Mouse (Mus musculus): ENCODE results near the gene Gm49405. TPM values are rescaled to one million over a fixed set of nuclear protein-coding genes. Genes with fewer than 3 reads are reported as not detected.
"Not testable (repeated sequence)": the region's sequence is repeated elsewhere in the genome, so short reads cannot be mapped to it uniquely, and the experiment has no call there.

Gm49405 gene
- polyA plus RNA-seq (2015; fragmentation: Nextera tagmentation; extraction: Ambion mirVana), result 1.1 TPM in 2 replicates

- peak within 1 kb of the TSS; percentile 90 for H3K27ac ChIP-seq (ENCODE audit: low read length)
- TF ChIP-seq CTCF (IDR thresholded peaks at IDR 0.05), result peak; percentile 89
- no peak for TF ChIP-seq EP300 (IDR thresholded peaks at IDR 0.05)
- H3K9ac ChIP-seq (replicated peaks; ENCODE audit: low read depth), result peak within 1 kb of the TSS; percentile 64
- no peaks in the 10 kb centered on the region for H3K27me3 ChIP-seq (replicated peaks; ENCODE audit: insufficient read depth, low read length)
- DNase-seq (ENCODE audit: low spot score) (peak; percentile 99), ATAC-seq (peak; percentile 93)
- no peaks in the 10 kb centered on the region for H3K9me3 ChIP-seq (ENCODE audit: low read length)
- no peaks in the 10 kb centered on the region for H3K36me3 ChIP-seq (ENCODE audit: insufficient read depth, low read length)
- WGBS, result under 1% methylated on average over 63 of the region's 64 CpGs
- peak within 1 kb of the TSS; percentile 57 for H3K4me3 ChIP-seq (ENCODE audit: low read depth, low read length)
- peaks cover 13% of the 10 kb centered on the region; the same call in 1 of the 2 replicates for H3K4me1 ChIP-seq (ENCODE audit: insufficient read depth, low read depth, low read length)
- peak within 1 kb of the TSS; percentile 95 for H3K4me2 ChIP-seq (replicated peaks; ENCODE audit: low read depth, low read length)
Observed at GRCm38 (mm10) chr19:4000119-4000900, at the start of gene Gm49405, which contains the start of gene Nudt8. TSS of gene Gm49405 (plus strand) at chr19:4000626. TSS of gene Nudt8 (plus strand) at chr19:4000580.

- no peak overlapping the region for H3K4me2 ChIP-seq (replicated peaks; ENCODE audit: low read depth, low read length)
- no peak overlapping the region for H3K9ac ChIP-seq (replicated peaks; ENCODE audit: low read depth)
- H3K27ac ChIP-seq (ENCODE audit: low read length), result no peak overlapping the region
- no peaks in the 10 kb centered on the region for H3K36me3 ChIP-seq (ENCODE audit: insufficient read depth, low read length)
- no peak for TF ChIP-seq EP300 (IDR thresholded peaks at IDR 0.05)
- TF ChIP-seq CTCF (IDR thresholded peaks at IDR 0.05), result no peak
- H3K4me1 ChIP-seq (ENCODE audit: insufficient read depth, low read depth, low read length), result no peaks in the 10 kb centered on the region
- ATAC-seq (no peak), DNase-seq (ENCODE audit: low spot score) (no peak)
- no peak overlapping the region for H3K4me3 ChIP-seq (ENCODE audit: low read depth, low read length)
- no peaks in the 10 kb centered on the region for H3K27me3 ChIP-seq (replicated peaks; ENCODE audit: insufficient read depth, low read length)
- no peaks in the 10 kb centered on the region for H3K9me3 ChIP-seq (ENCODE audit: low read length)
Observed at GRCm38 (mm10) chr19:3951461-3951860, 49.0 kb upstream of the Gm49405 start.

- 23% methylated on average over 1 of the region's 1 CpGs for WGBS
- peak; percentile 23 for DNase-seq (ENCODE audit: low spot score)
- Histone ChIP-seq H3K9me3 (ENCODE audit: low read length) (no peaks in the 10 kb centered on the region), H3K9ac (replicated peaks; ENCODE audit: low read depth) (no peak overlapping the region), H3K4me2 (replicated peaks; ENCODE audit: low read depth, low read length) (no peak overlapping the region), H3K4me3 (ENCODE audit: low read depth, low read length) (no peak overlapping the region), H3K36me3 (ENCODE audit: insufficient read depth, low read length) (no peaks in the 10 kb centered on the region), H3K27me3 (replicated peaks; ENCODE audit: insufficient read depth, low read length) (no peaks in the 10 kb centered on the region), H3K4me1 (ENCODE audit: insufficient read depth, low read depth, low read length) (no peaks in the 10 kb centered on the region), H3K27ac (ENCODE audit: low read length) (no peak overlapping the region)
- TF ChIP-seq EP300 (IDR thresholded peaks at IDR 0.05), result peak; percentile 53
- no peak for TF ChIP-seq CTCF (IDR thresholded peaks at IDR 0.05)
- ATAC-seq, result peak; percentile 87
Observed at GRCm38 (mm10) chr19:3952099-3952498, 48.3 kb upstream of the Gm49405 start.

- Histone ChIP-seq H3K9me3 (ENCODE audit: low read length) (no peaks in the 10 kb centered on the region), H3K4me1 (ENCODE audit: insufficient read depth, low read depth, low read length) (no peaks in the 10 kb centered on the region), H3K4me2 (replicated peaks; ENCODE audit: low read depth, low read length) (no peak overlapping the region), H3K27ac (ENCODE audit: low read length) (no peak overlapping the region), H3K27me3 (replicated peaks; ENCODE audit: insufficient read depth, low read length) (no peaks in the 10 kb centered on the region), H3K9ac (replicated peaks; ENCODE audit: low read depth) (no peak overlapping the region), H3K4me3 (ENCODE audit: low read depth, low read length) (no peak overlapping the region), H3K36me3 (ENCODE audit: insufficient read depth, low read length) (no peaks in the 10 kb centered on the region)
- no peak for ATAC-seq
- WGBS, result 70% methylated on average over 3 of the region's 3 CpGs
- TF ChIP-seq EP300 (IDR thresholded peaks at IDR 0.05) (no peak), CTCF (IDR thresholded peaks at IDR 0.05) (no peak)
- no peak for DNase-seq (ENCODE audit: low spot score)
Observed at GRCm38 (mm10) chr19:3955033-3955432, 45.4 kb upstream of the Gm49405 start.

- TF ChIP-seq EP300 (IDR thresholded peaks at IDR 0.05) (no peak), CTCF (IDR thresholded peaks at IDR 0.05) (no peak)
- no peaks in the 10 kb centered on the region for H3K4me1 ChIP-seq (ENCODE audit: insufficient read depth, low read depth, low read length)
- H3K27me3 ChIP-seq (replicated peaks; ENCODE audit: insufficient read depth, low read length), result no peaks in the 10 kb centered on the region
- ATAC-seq (no peak), DNase-seq (ENCODE audit: low spot score) (no peak)
- no peak overlapping the region for H3K27ac ChIP-seq (ENCODE audit: low read length)
- no peak overlapping the region for H3K4me3 ChIP-seq (ENCODE audit: low read depth, low read length)
- H3K9me3 ChIP-seq (ENCODE audit: low read length), result no peaks in the 10 kb centered on the region
- H3K4me2 ChIP-seq (replicated peaks; ENCODE audit: low read depth, low read length), result no peak overlapping the region
- 41% methylated on average over 4 of the region's 4 CpGs for WGBS
- H3K36me3 ChIP-seq (ENCODE audit: insufficient read depth, low read length), result no peaks in the 10 kb centered on the region
- no peak overlapping the region for H3K9ac ChIP-seq (replicated peaks; ENCODE audit: low read depth)
Observed at GRCm38 (mm10) chr19:3955804-3956203, 44.6 kb upstream of the Gm49405 start.

- H3K27ac ChIP-seq (ENCODE audit: low read length); ATAC-seq; DNase-seq (ENCODE audit: low spot score); H3K9ac ChIP-seq (replicated peaks; ENCODE audit: low read depth); H3K36me3 ChIP-seq (ENCODE audit: insufficient read depth, low read length); H3K9me3 ChIP-seq (ENCODE audit: low read length); H3K4me2 ChIP-seq (replicated peaks; ENCODE audit: low read depth, low read length); H3K4me1 ChIP-seq (ENCODE audit: insufficient read depth, low read depth, low read length); H3K27me3 ChIP-seq (replicated peaks; ENCODE audit: insufficient read depth, low read length); H3K4me3 ChIP-seq (ENCODE audit: low read depth, low read length): not testable (repeated sequence)
- WGBS, result 75% methylated on average over 5 of the region's 5 CpGs
Observed at GRCm38 (mm10) chr19:3957296-3958036, 43.0 kb upstream of the Gm49405 start.
